Mouse (Mus musculus) left cerebral cortex, postnatal 36 days (tissue): ENCODE data around the gene Gm21244. TPM values are rescaled to one million over a fixed set of nuclear protein-coding genes. Genes with fewer than 3 reads are reported as not detected.
"Not testable (repeated sequence)": the region's sequence is repeated elsewhere in the genome, so short reads cannot be mapped to it uniquely, and the experiment has no call there.

Experiments
- DNase-seq, 2 experiments: peaks; one replicate each; pipeline ENCODE4 v3.0.0; 2021 to 2022; ENCODE audit warnings: low spot score in 2 of 2, mixed read lengths in 1 of 2
- intact Hi-C: fragments of 180-260 bp; cut with DNase I; formaldehyde crosslinking; loops from one replicate; pipeline ENCODE4 v1.15.1; 2025
- total RNA-seq, 2 experiments: library from RNA; stranded (reverse); gene quantifications; 2 replicates each; pipeline ENCODE4 v1.2.3; 2021

Gene Gm21244
- not detected for total RNA-seq

DNA sequence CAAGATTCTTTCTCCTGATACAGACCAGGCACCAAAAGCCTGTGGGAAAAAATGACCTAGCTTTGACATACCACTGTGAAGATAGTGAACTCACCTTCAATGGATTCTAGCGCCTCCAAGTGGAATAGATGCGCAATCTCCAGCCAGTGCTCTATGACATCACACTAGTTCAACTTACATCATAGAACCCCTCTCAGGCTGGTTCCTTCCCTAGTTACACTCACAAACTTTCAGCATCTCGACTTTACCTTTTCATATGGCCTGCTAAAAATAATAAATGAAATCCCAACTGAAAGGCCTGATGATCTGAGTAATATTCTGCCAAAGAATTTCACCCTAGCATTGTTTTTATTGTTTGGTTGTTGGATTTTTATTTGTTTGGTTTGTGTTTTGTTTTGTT is at the start of gene Gm21244:
Gene Gm21244 (minus strand): TSS at position 101 of the 400 bp plus-strand sequence.
- intact Hi-C loops, DNase-seq: not testable (repeated sequence)

Other genes with a start within 250 kb of the Gm21244 start
- gene Gm28998, start 84.5 kb upstream of the Gm21244 start, total RNA-seq = not detected
- not detected for gene Gm21788, start 235.7 kb upstream of the Gm21244 start, total RNA-seq